Mouse (Mus musculus) G1E (cell line): ENCODE data around the gene Med12. TPM values are rescaled to one million over a fixed set of nuclear protein-coding genes. Genes with fewer than 3 reads are reported as not detected.

Source experiments
- ATAC-seq: 2 replicates; pipeline ENCODE4 v1.8.0; 2016; ENCODE audit warnings: mild to moderate bottlenecking; ENCODE audit not compliant: insufficient number of reproducible peaks, poor library complexity, low FRiP score, severe bottlenecking; ENCODE audit errors: extremely low read depth
- DNase-seq: peaks from one replicate; pipeline ENCODE4 v3.0.0; 2012; ENCODE audit warnings: low spot score
- H3K27me3 ChIP-seq: 2 replicates; pipeline ENCODE4 v1.6.1; 2012; ENCODE audit warnings: mild to moderate bottlenecking, low read length, inconsistent platforms; ENCODE audit not compliant: insufficient read depth
- H3K36me3 ChIP-seq: replicated peaks from 2 replicates; pipeline ENCODE3; 2012; ENCODE audit warnings: mild to moderate bottlenecking, inconsistent platforms
- H3K4me1 ChIP-seq: 2 replicates; pipeline ENCODE4 v1.6.1; 2012; ENCODE audit warnings: low read depth, low read length, inconsistent platforms, mixed read lengths; ENCODE audit not compliant: insufficient read depth
- H3K4me3 ChIP-seq: 2 replicates; pipeline ENCODE4 v1.5.1; 2012; ENCODE audit warnings: low read depth, mild to moderate bottlenecking, inconsistent platforms, low read length, moderate library complexity, mixed read lengths
- H3K9me3 ChIP-seq: replicated peaks from 2 replicates; pipeline ENCODE4 v1.6.1; 2012; ENCODE audit warnings: inconsistent platforms
- CTCF ChIP-seq: IDR thresholded peaks from 2 replicates; pipeline ENCODE4 v1.5.1; 2012; ENCODE audit warnings: low read depth, low read length, inconsistent platforms, mixed read lengths
- GATA1 ChIP-seq: IDR thresholded peaks from 2 replicates; pipeline ENCODE4 v1.6.1; 2012; ENCODE audit warnings: borderline replicate concordance, low read length, inconsistent platforms, mixed read lengths
- GATA2 ChIP-seq: IDR thresholded peaks from 2 replicates; pipeline ENCODE4 v1.6.1; 2012; ENCODE audit warnings: low read depth, low read length, inconsistent platforms, borderline replicate concordance
- POLR2AphosphoS5 ChIP-seq: IDR thresholded peaks from 2 replicates; pipeline ENCODE4 v1.6.1; 2012; ENCODE audit warnings: low read depth, low read length, inconsistent platforms; ENCODE audit not compliant: insufficient replicate concordance
- TAL1 ChIP-seq: conservative IDR thresholded peaks from 2 replicates; pipeline ENCODE4 v1.6.1; 2012; ENCODE audit warnings: low read depth, low read length, inconsistent platforms, mixed read lengths
- polyA plus RNA-seq: library from polyadenylated mRNA; stranded (reverse); fragments of >175 nt; gene quantifications from 2 replicates; pipeline ENCODE4 v1.2.3, GENCODE M21; 2012
- total RNA-seq, 2 experiments: library from RNA; stranded (forward) in 1 of 2; stranded (reverse) in 1 of 2; fragments of 200-1000 nt in 1 of 2; fragments of >200 nt in 1 of 2; fragmentation: Nextera tagmentation in 1 of 2; gene quantifications; 2 replicates each; pipeline ENCODE4 v1.2.3; 2014 to 2017

The Med12 gene
- total and polyA plus RNA-seq, 3 experiments = 37.9 to 128 (median 44.8) TPM

DNA sequence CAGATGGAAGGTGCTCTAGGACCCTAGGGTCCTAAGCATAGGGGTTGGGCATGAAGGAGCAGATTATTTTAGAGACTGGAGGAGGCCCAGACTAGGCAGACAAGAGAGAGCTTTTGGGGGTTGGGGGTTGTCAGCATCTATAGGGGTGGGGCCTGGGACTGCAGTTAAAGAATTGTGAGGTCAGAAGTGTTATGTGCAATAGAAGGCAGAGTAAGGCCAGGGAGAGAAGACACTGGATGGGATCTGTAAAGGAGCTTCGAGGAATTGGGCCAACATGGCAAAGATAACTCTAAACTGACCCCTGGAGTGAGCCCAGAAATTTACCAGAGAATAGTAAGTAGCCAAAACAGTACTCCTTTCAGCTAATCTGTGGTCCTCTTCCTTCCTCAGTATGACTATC, 9.9 kb upstream of the Med12 start, which contains the start of gene Gm614:
TSS of gene Gm614 (minus strand) at position 101 of the 400 bp plus-strand sequence.
- TF ChIP-seq GATA1 (no peak), CTCF (no peak), TAL1 (no peak), GATA2 (no peak), POLR2AphosphoS5 (no peak)
- no peak for ATAC-seq

GRCm38 (mm10) chrX:101266631-101267030, 7.2 kb upstream of the Med12 start:
- Histone ChIP-seq H3K4me1 (peaks cover 45% of the 10 kb centered on the region), H3K4me3 (no peak overlapping the region), H3K36me3 (no peaks in the 10 kb centered on the region), H3K27me3 (no peaks in the 10 kb centered on the region), H3K9me3 (no peaks in the 10 kb centered on the region)
- TF ChIP-seq TAL1 (no peak), POLR2AphosphoS5 (no peak), GATA2 (no peak), CTCF (no peak)
- ATAC-seq (no peak), DNase-seq (no peak)

More for the DNA sequence above, 9.9 kb upstream of the Med12 start, which contains the start of gene Gm614:
- Histone ChIP-seq H3K9me3 (no peaks in the 10 kb centered on the region), H3K36me3 (peaks cover 8% of the 10 kb centered on the region), H3K4me3 (no peak within 1 kb of the TSS), H3K27me3 (no peaks in the 10 kb centered on the region), H3K4me1 (peaks cover 67% of the 10 kb centered on the region)
- DNase-seq = no peak

DNA sequence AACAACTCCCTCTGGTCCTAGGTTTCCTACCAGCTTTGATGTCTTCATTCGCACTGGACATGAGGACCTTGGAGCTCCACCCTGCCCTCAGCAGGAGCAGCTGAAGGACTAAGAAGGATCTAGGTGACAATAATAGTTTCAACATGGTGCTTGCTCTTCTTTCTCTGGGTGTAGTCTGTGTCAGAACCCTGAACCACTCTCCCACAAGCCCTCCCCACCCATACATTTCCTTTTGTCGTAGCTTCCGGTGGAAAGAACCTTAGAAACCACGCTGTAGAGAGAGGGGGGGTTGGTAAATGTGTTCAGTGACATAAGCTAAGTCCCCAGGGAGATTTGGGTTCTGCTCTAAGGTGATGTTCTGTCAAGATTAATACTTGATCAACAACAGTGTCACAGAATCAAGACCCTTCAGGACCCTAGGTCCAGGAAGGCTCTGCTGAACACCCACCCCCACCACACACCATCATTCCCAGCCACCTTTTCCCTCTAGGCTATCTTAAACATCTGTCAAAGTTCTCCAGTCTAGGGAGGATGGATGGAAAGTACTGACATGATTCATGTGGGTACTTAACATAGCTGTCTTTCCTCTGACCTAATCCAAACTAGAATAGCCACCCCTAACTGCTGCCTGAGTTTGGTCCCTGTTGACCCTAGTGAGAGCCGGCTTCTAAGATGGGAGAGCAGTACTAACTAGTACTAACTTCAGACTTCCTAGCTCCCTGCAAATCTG, 5.6 kb upstream of the Med12 start, which contains the start of gene Il2rg:
TSS of gene Il2rg (minus strand) at position 231 of the 730 bp plus-strand sequence.
- TF ChIP-seq GATA1 = no peak
- TF ChIP-seq TAL1 = no peak
- no peak for TF ChIP-seq CTCF
- TF ChIP-seq POLR2AphosphoS5 = no peak
- TF ChIP-seq GATA2 = no peak
- ATAC-seq (no peak), DNase-seq (no peak)
- H3K27me3 ChIP-seq = no peaks in the 10 kb centered on the region
- H3K4me1 ChIP-seq = peaks cover 40% of the 10 kb centered on the region
- no peaks in the 10 kb centered on the region for H3K36me3 ChIP-seq
- H3K4me3 ChIP-seq = no peak within 1 kb of the TSS
- H3K9me3 ChIP-seq = no peaks in the 10 kb centered on the region

GRCm38 (mm10) chrX:101268755-101269124, 5.1 kb upstream of the Med12 start, which contains the start of gene Gm20489:
Gene Gm20489, minus strand, starts transcription at chrX:101269023.
- H3K4me1 ChIP-seq = peaks cover 43% of the 10 kb centered on the region
- no peaks in the 10 kb centered on the region for H3K27me3 ChIP-seq
- H3K9me3 ChIP-seq = no peaks in the 10 kb centered on the region
- ATAC-seq (no peak), DNase-seq (no peak)
- H3K4me3 ChIP-seq = no peak within 1 kb of the TSS
- H3K36me3 ChIP-seq = no peaks in the 10 kb centered on the region
- TF ChIP-seq GATA2 (no peak), POLR2AphosphoS5 (no peak), GATA1 (no peak), TAL1 (no peak), CTCF (no peak)

DNA sequence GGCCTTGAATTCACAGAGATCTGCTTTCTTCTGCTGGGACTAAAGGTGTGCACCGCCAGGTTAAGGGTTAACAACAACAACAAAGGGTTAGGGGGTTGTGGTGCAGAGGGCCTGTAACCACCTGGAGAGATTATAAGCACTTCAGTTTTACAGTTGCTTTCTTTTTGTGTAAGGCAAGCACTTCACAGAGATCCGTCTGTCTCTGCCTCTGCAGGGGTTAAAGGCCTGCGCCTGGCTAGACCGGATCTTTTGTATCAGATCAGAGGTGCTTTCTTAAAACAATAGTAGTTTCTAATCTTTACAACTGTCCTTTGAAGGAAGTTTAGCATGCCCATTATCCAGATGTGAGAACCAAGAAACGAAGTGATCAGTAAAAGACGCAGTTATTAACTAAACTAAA, 420 bp upstream of the Med12 start:
- peaks cover 18% of the 10 kb centered on the region for H3K4me1 ChIP-seq
- no peak for ATAC-seq
- H3K9me3 ChIP-seq = no peaks in the 10 kb centered on the region
- H3K36me3 ChIP-seq = peaks cover 37% of the 10 kb centered on the region
- peak overlapping the region; percentile 72; the same call in 1 of the 2 replicates for H3K4me3 ChIP-seq
- no peak for DNase-seq
- no peaks in the 10 kb centered on the region for H3K27me3 ChIP-seq
- TF ChIP-seq POLR2AphosphoS5 = no peak
- TF ChIP-seq GATA1 = no peak
- no peak for TF ChIP-seq TAL1
- no peak for TF ChIP-seq CTCF
- TF ChIP-seq GATA2 = no peak

DNA sequence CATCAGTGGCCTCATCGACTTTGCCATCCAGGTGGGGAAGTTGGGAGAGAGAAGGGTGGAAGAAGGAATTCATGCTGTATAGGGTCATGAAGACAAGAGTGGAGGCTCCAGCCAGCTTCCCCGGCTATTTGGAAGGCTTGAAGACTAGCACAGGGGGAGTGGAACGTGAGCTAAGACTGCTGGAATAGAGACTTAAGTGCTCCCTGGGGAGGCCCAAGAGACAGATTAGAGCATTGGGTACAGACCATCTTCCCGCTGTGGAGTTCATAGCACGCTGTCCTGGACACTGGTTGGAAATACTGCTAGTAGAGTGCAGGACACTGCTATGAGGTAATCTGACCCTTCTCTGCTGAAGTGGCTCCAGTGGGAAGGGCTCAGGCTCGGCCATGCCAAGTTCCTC, 9.0 kb downstream of the Med12 start:
- no peak for TF ChIP-seq CTCF
- TF ChIP-seq GATA2 = no peak
- TF ChIP-seq POLR2AphosphoS5 = no peak
- TF ChIP-seq TAL1 = no peak
- peaks cover 89% of the 10 kb centered on the region for H3K36me3 ChIP-seq
- DNase-seq = no peak

DNA sequence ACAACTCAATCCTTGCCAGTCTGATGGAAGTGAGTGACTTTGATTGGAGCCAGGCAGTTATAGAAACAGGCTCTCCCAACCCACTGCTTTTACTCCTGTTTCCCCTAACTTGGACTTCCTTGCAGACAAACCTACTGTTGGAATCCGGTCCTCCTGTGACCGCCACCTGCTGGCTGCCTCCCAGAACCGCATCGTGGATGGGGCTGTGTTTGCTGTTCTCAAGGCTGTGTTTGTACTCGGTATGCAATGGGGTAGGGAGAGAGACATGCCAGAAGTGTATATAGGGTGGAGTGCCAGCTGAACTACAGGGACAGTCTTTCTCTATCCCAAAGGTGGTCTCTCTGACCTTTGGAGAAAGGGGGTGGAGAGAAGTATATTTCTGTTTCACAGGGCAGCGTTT, 11.7 kb downstream of the Med12 start:
- ATAC-seq (no peak), DNase-seq (no peak)
- Histone ChIP-seq H3K36me3 (peaks cover 93% of the 10 kb centered on the region), H3K4me3 (no peak overlapping the region), H3K27me3 (no peaks in the 10 kb centered on the region), H3K4me1 (peaks cover 48% of the 10 kb centered on the region), H3K9me3 (no peaks in the 10 kb centered on the region)
- no peak for TF ChIP-seq TAL1
- TF ChIP-seq CTCF = peak; percentile 49

More for the DNA sequence above, 9.0 kb downstream of the Med12 start:
- Histone ChIP-seq H3K4me1 (peaks cover 26% of the 10 kb centered on the region), H3K9me3 (no peaks in the 10 kb centered on the region), H3K27me3 (no peaks in the 10 kb centered on the region), H3K4me3 (no peak overlapping the region)
- ATAC-seq = no peak
